24 mouse cellular contexts compared by ENCODE assay signal in the genomic region with DNA sequence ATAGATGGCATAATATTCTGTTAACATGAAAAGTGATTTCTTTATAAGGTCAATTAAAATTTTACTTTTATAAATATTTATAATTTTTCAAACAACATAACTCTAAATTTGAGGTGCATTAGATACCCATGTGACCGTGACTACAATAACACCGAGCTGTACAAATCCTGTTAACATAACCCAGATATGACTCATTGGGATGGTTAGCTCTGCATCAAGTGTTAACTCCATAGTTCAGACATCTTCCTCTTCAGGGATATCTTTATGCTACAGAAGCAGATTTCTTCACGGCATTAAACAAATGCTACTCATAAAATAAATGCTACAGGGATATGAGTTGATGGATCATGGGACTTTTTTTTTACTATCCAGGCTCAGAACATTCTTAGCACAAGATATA. TPM values are rescaled to one million over a fixed set of nuclear protein-coding genes. Genes with fewer than 3 reads are reported as not detected.
DNase-seq lines count a peak whose midpoint lies in the region; ATAC-seq and TF ChIP-seq lines count a peak whose summit lies in the region.
"Had no signal": no experiment of that assay in that cellular context is flagged by ENCODE, and none has a peak within 500 bp of the region (broad histone marks: within the 10 kb centered on the region; RNA-seq: fewer than 3 reads in every experiment).

No protein-coding gene starts in this region.

- H3K9ac ChIP-seq in intestine, embryonic 15.5 days = no peak overlapping the region
- no peak overlapping the region for H3K9ac ChIP-seq in intestine, postnatal 0 days (ENCODE audit: low read depth, low read length)
- H3K9ac ChIP-seq: embryonic facial prominence, embryonic 13.5 days; embryonic facial prominence, embryonic 15.5 days; forebrain, embryonic 12.5 days had no signal

- 46% methylated on average over 3 of the region's 3 CpGs for WGBS in intestine, embryonic 15.5 days
- WGBS in intestine, postnatal 0 days = 31% methylated on average over 3 of the region's 3 CpGs

- ATAC-seq in intestine, embryonic 15.5 days = peak; percentile 55
- ATAC-seq in intestine, postnatal 0 days = 0 out of 2 replicates have a peak, but pooled peaks have one; percentile 59
- ATAC-seq: activated CD4-positive, CD25-positive, alpha-beta regulatory T cell, adult 4 months; forebrain, embryonic 14.5 days; forebrain, embryonic 16.5 days; Patski had no signal

- H3K27me3 ChIP-seq in intestine, embryonic 15.5 days (replicated peaks) = no peaks in the 10 kb centered on the region
- no peaks in the 10 kb centered on the region for H3K27me3 ChIP-seq in intestine, postnatal 0 days (replicated peaks; ENCODE audit: control insufficient read depth, insufficient read depth, low read length)
- H3K27me3 ChIP-seq: embryonic facial prominence, embryonic 13.5 days; embryonic facial prominence, embryonic 15.5 days; forebrain, embryonic 12.5 days; Patski had no signal

- no peak for TF ChIP-seq CTCF in intestine, postnatal 0 days (IDR thresholded peaks at IDR 0.05; ENCODE audit: low read depth)

- H3K27ac ChIP-seq in intestine, embryonic 15.5 days = no peak overlapping the region
- no peak overlapping the region for H3K27ac ChIP-seq in intestine, postnatal 0 days (ENCODE audit: low read depth, low read length)
- H3K27ac ChIP-seq: embryonic facial prominence, embryonic 13.5 days; embryonic facial prominence, embryonic 15.5 days; forebrain, embryonic 10.5 days; forebrain, embryonic 12.5 days had no signal

- peak; percentile 41 for DNase-seq in 416B (ENCODE audit: low read depth)
- DNase-seq in layer of hippocampus, postnatal 10 days (ENCODE audit: low spot score in 2 of 2) = no peak
- DNase-seq in embryo, embryonic 10 days (ENCODE audit: low spot score) = no peak
- DNase-seq: adrenal gland, adult 8-10 months; adrenal gland, postnatal 14 days; adrenal gland, postnatal 36 days; cerebellum, adult 11-12 months; cerebellum, adult 2 months; cerebellum, adult 9-10 months; cerebellum, postnatal 10 days; cerebellum, postnatal 25 days; embryo, embryonic 11 days had no signal

- H3K4me1 ChIP-seq in intestine, embryonic 15.5 days (replicated peaks) = no peaks in the 10 kb centered on the region
- no peaks in the 10 kb centered on the region for H3K4me1 ChIP-seq in intestine, postnatal 0 days (replicated peaks; ENCODE audit: control insufficient read depth, insufficient read depth, low read length)
- H3K4me1 ChIP-seq: embryonic facial prominence, embryonic 13.5 days; embryonic facial prominence, embryonic 15.5 days; forebrain, embryonic 10.5 days; forebrain, embryonic 12.5 days had no signal

- H3K36me3 ChIP-seq in intestine, embryonic 15.5 days = no peaks in the 10 kb centered on the region
- H3K36me3 ChIP-seq in intestine, postnatal 0 days (ENCODE audit: control insufficient read depth, insufficient read depth) = no peaks in the 10 kb centered on the region
- H3K36me3 ChIP-seq: embryonic facial prominence, embryonic 13.5 days; embryonic facial prominence, embryonic 15.5 days; forebrain, embryonic 10.5 days; forebrain, embryonic 12.5 days had no signal

- H3K4me2 ChIP-seq in intestine, embryonic 15.5 days (replicated peaks) = no peak overlapping the region
- H3K4me2 ChIP-seq in intestine, postnatal 0 days (replicated peaks; ENCODE audit: low read depth) = no peak overlapping the region
- H3K4me2 ChIP-seq: embryonic facial prominence, embryonic 13.5 days; embryonic facial prominence, embryonic 15.5 days; forebrain, embryonic 12.5 days had no signal

- no peak overlapping the region for H3K4me3 ChIP-seq in intestine, embryonic 15.5 days (replicated peaks)
- no peak overlapping the region for H3K4me3 ChIP-seq in intestine, postnatal 0 days (ENCODE audit: low read depth, low read length)
- H3K4me3 ChIP-seq: embryonic facial prominence, embryonic 13.5 days; embryonic facial prominence, embryonic 15.5 days; erythroblast, embryonic 14.5 days; forebrain, embryonic 10.5 days; forebrain, embryonic 12.5 days had no signal

- no peaks in the 10 kb centered on the region for H3K9me3 ChIP-seq in intestine, embryonic 15.5 days
- no peaks in the 10 kb centered on the region for H3K9me3 ChIP-seq in intestine, postnatal 0 days (ENCODE audit: control insufficient read depth)
- H3K9me3 ChIP-seq: embryonic facial prominence, embryonic 13.5 days; embryonic facial prominence, embryonic 15.5 days; forebrain, embryonic 10.5 days; forebrain, embryonic 12.5 days had no signal

RNA-seq across cellular contexts. Expression of gene Scin, which starts 37.6 kb away (rescaled TPM):
- polyA plus RNA-seq in intestine, embryonic 15.5 days (2015; fragmentation: Nextera tagmentation; extraction: Ambion mirVana) = 43.7 and 46.1 TPM in 2 replicates
- 29.2 and 29.3 TPM in 2 replicates for polyA plus RNA-seq in intestine, postnatal 0 days (2015; fragmentation: Nextera tagmentation; extraction: Ambion mirVana)
- total RNA-seq in layer of hippocampus, postnatal 10 days (2021) = under 1 TPM; 0.25 to 0.39 TPM
- polyA plus RNA-seq: C2C12; forebrain, embryonic 10.5 days; forebrain, embryonic 14.5 days; forebrain, embryonic 16.5 days had no signal

RNA-seq across cellular contexts. Expression of gene Arl4a, which starts 58.6 kb away (rescaled TPM):
- polyA plus RNA-seq in intestine, embryonic 15.5 days (2015; fragmentation: Nextera tagmentation; extraction: Ambion mirVana) = 67.9 and 74.1 TPM in 2 replicates
- polyA plus RNA-seq in intestine, postnatal 0 days (2015; fragmentation: Nextera tagmentation; extraction: Ambion mirVana) = 113 and 115 TPM in 2 replicates
- total RNA-seq in layer of hippocampus, postnatal 10 days (2021) = 10 to 100 TPM; 50.1 to 50.2 TPM
